Mouse (Mus musculus) liver (tissue): Measurements from ENCODE around the gene Ifi202b.
"Not testable (repeated sequence)": the region's sequence is repeated elsewhere in the genome, so short reads cannot be mapped to it uniquely, and the experiment has no call there.

Experiments used
- DNase-seq: peaks from one replicate; pipeline ENCODE4 v3.0.0-alpha.2; 2020; ENCODE audit warnings: mixed read lengths

The Ifi202b gene

GRCm38 (mm10) chr1:173982694-173983305, at the start of gene Ifi202b:
Gene Ifi202b (minus strand): TSS chr1:173982744.
- not testable (repeated sequence) for DNase-seq

- DNase-seq, result no peak
These were observed 49.2 kb upstream of the Ifi202b start, which contains the start of gene Ifi205 for GRCm38 (mm10) chr1:174031698-174032097. Gene Ifi205 (minus strand): TSS chr1:174031810.

GRCm38 (mm10) chr1:174007050-174007449, 24.5 kb upstream of the Ifi202b start:
- not testable (repeated sequence) for DNase-seq

- not testable (repeated sequence) for DNase-seq
These were observed 22.0 kb upstream of the Ifi202b start for GRCm38 (mm10) chr1:174004352-174005109.

- no peak for DNase-seq
These were observed 12.5 kb upstream of the Ifi202b start for GRCm38 (mm10) chr1:173995003-173995402.

- DNase-seq, result not testable (repeated sequence)
These were observed 1.5 kb downstream of the Ifi202b start for GRCm38 (mm10) chr1:173981038-173981437.

GRCm38 (mm10) chr1:173977622-173978021, 4.9 kb downstream of the Ifi202b start:
- no peak for DNase-seq

GRCm38 (mm10) chr1:173973111-173973510, 9.4 kb downstream of the Ifi202b start:
- no peak for DNase-seq

GRCm38 (mm10) chr1:173961491-173961890, 21.1 kb downstream of the Ifi202b start:
- DNase-seq, result not testable (repeated sequence)

GRCm38 (mm10) chr1:173959998-173960397, 22.5 kb downstream of the Ifi202b start:
- not testable (repeated sequence) for DNase-seq

GRCm38 (mm10) chr1:173955839-173956527, 26.6 kb downstream of the Ifi202b start:
- DNase-seq, result not testable (repeated sequence)

- no peak for DNase-seq
These were observed 27.3 kb downstream of the Ifi202b start for GRCm38 (mm10) chr1:173955071-173955796.

GRCm38 (mm10) chr1:173953563-173953962, 29.0 kb downstream of the Ifi202b start:
- no peak for DNase-seq

- DNase-seq, result not testable (repeated sequence)
These were observed 33.5 kb downstream of the Ifi202b start for GRCm38 (mm10) chr1:173949044-173949443.

- not testable (repeated sequence) for DNase-seq
These were observed 39.8 kb downstream of the Ifi202b start for GRCm38 (mm10) chr1:173942780-173943066.

GRCm38 (mm10) chr1:173941924-173942779, 40.4 kb downstream of the Ifi202b start, which contains the start of the genes Mndal and Ifi203:
Gene Mndal (minus strand): TSS chr1:173942491.
Gene Ifi203 (minus strand): TSS chr1:173942672.
- not testable (repeated sequence) for DNase-seq

GRCm38 (mm10) chr1:173941522-173941921, 41.0 kb downstream of the Ifi202b start:
- not testable (repeated sequence) for DNase-seq

- not testable (repeated sequence) for DNase-seq
These were observed 63.3 kb downstream of the Ifi202b start for GRCm38 (mm10) chr1:173919279-173919678.

GRCm38 (mm10) chr1:173914559-173914958, 68.0 kb downstream of the Ifi202b start:
- no peak for DNase-seq

- DNase-seq, result not testable (repeated sequence)
These were observed 69.2 kb downstream of the Ifi202b start for GRCm38 (mm10) chr1:173913256-173913791.
